Mouse (Mus musculus) megakaryocyte-erythroid progenitor cell, adult 5 weeks (primary cell): ENCODE results near the gene Ints4. TPM values are rescaled to one million over a fixed set of nuclear protein-coding genes. Genes with fewer than 3 reads are reported as not detected.

Experiments used
- polyA plus RNA-seq: library from polyadenylated mRNA; stranded (reverse); fragments of >175 nt; gene quantifications from 2 replicates; pipeline ENCODE4 v1.2.3, GENCODE M21; 2012

Gene Ints4
- 5.9 TPM in 2 replicates for polyA plus RNA-seq

GRCm38 (mm10) chr7:97480821-97481339 lies at the start of gene Ints4:
Gene Ints4, plus strand, starts transcription at chr7:97480956.

GRCm38 (mm10) chr7:97451023-97451422 lies 29.7 kb upstream of the Ints4 start, which contains the start of gene Kctd14:
Gene Kctd14, plus strand, starts transcription at chr7:97451323.

GRCm38 (mm10) chr7:97579067-97579975 lies 98.6 kb downstream of the Ints4 start, which contains the start of the genes Aamdc and Rsf1:
Gene Aamdc, minus strand, starts transcription at chr7:97579497.
Gene Rsf1, plus strand, starts transcription at chr7:97579889.

Other genes with a start within 250 kb of the Ints4 start
- 0.41 and 0.48 TPM in 2 replicates for gene Usp35, start 148.9 kb upstream of the Ints4 start, polyA plus RNA-seq
- 0.15 and 0.49 TPM in 2 replicates for gene Kctd21, start 148.6 kb upstream of the Ints4 start, polyA plus RNA-seq
- 2.7 and 4.4 TPM in 2 replicates for gene Alg8, start 109.3 kb upstream of the Ints4 start, polyA plus RNA-seq
- 483 and 494 TPM in 2 replicates for gene Ndufc2, start 81.0 kb upstream of the Ints4 start, polyA plus RNA-seq
- gene Thrsp, start 63.2 kb upstream of the Ints4 start, polyA plus RNA-seq, result not detected in 2 replicates
- gene Kctd14, start 29.6 kb upstream of the Ints4 start, polyA plus RNA-seq, result 2.9 and 5.6 TPM in 2 replicates
- 6.8 and 8.5 TPM in 2 replicates for gene Aamdc, start 98.5 kb downstream of the Ints4 start, polyA plus RNA-seq
- 7.5 and 13.2 TPM in 2 replicates for gene Rsf1, start 98.9 kb downstream of the Ints4 start, polyA plus RNA-seq
- gene Clns1a, start 215.7 kb downstream of the Ints4 start, polyA plus RNA-seq, result 53.1 and 55.7 TPM in 2 replicates